Mouse (Mus musculus): ENCODE results near the gene Atrnl1. TPM values are rescaled to one million over a fixed set of nuclear protein-coding genes. Genes with fewer than 3 reads are reported as not detected.
"Not testable (repeated sequence)": the region's sequence is repeated elsewhere in the genome, so short reads cannot be mapped to it uniquely, and the experiment has no call there.

Atrnl1 gene
- polyA plus RNA-seq, 1 experiment from 2014 or later, result 0.55 TPM

- H3K9ac ChIP-seq, result no peak overlapping the region
- H3K27me3 ChIP-seq, result no peaks in the 10 kb centered on the region
- no peak for ATAC-seq (ENCODE audit: insufficient read depth)
- H3K4me3 ChIP-seq (replicated peaks), result no peak overlapping the region
- WGBS (ENCODE audit: insufficient replicate concordance), result 73% methylated on average over 13 of the region's 13 CpGs
- H3K27ac ChIP-seq (replicated peaks), result no peak overlapping the region
- no peaks in the 10 kb centered on the region for H3K9me3 ChIP-seq (replicated peaks)
- H3K4me2 ChIP-seq, result no peak overlapping the region
- H3K4me1 ChIP-seq (replicated peaks), result no peaks in the 10 kb centered on the region
- no peaks in the 10 kb centered on the region for H3K36me3 ChIP-seq (replicated peaks)
These were observed 214.7 kb downstream of the Atrnl1 start for GRCm38 (mm10) chr19:57825271-57826207.

DNA sequence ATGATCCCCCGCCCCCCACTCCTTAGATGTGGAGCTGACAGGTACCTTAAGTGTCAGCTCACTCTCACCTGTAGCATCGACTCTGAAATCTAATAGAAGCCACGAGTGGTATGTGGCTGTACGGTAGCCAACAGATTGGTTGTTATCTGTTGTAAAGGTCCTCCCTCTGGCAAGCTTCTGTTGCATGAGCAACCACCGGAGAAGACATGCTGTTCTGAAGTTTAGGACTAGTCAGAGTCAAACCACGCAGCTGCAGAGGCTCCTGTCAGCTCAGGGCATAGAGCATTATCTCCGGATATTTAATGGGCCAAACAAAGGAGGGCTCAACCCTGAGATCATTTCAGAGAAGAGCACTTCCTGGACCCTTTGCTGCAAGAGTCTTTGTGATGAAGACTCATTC lies 222.2 kb downstream of the Atrnl1 start:
- no peak overlapping the region for H3K27ac ChIP-seq (replicated peaks)
- no peak overlapping the region for H3K9ac ChIP-seq
- H3K4me2 ChIP-seq, result no peak overlapping the region
- no peaks in the 10 kb centered on the region for H3K36me3 ChIP-seq (replicated peaks)
- no peak for ATAC-seq (ENCODE audit: insufficient read depth)
- WGBS (ENCODE audit: insufficient replicate concordance), result 68% methylated on average over 7 of the region's 7 CpGs
- no peaks in the 10 kb centered on the region for H3K9me3 ChIP-seq (replicated peaks)
- H3K27me3 ChIP-seq, result no peaks in the 10 kb centered on the region
- H3K4me3 ChIP-seq (replicated peaks), result no peak overlapping the region
- H3K4me1 ChIP-seq (replicated peaks), result no peaks in the 10 kb centered on the region

GRCm38 (mm10) chr19:57837882-57838281 lies 227.0 kb downstream of the Atrnl1 start:
- WGBS (ENCODE audit: insufficient replicate concordance), result 86% methylated on average over 6 of the region's 6 CpGs
- H3K9me3 ChIP-seq (replicated peaks), result no peaks in the 10 kb centered on the region
- H3K9ac ChIP-seq, result no peak overlapping the region
- H3K4me2 ChIP-seq, result no peak overlapping the region
- no peak overlapping the region for H3K27ac ChIP-seq (replicated peaks)
- H3K27me3 ChIP-seq, result no peaks in the 10 kb centered on the region
- ATAC-seq (ENCODE audit: insufficient read depth), result no peak
- H3K4me1 ChIP-seq (replicated peaks), result no peaks in the 10 kb centered on the region
- H3K4me3 ChIP-seq (replicated peaks), result no peak overlapping the region
- H3K36me3 ChIP-seq (replicated peaks), result no peaks in the 10 kb centered on the region

DNA sequence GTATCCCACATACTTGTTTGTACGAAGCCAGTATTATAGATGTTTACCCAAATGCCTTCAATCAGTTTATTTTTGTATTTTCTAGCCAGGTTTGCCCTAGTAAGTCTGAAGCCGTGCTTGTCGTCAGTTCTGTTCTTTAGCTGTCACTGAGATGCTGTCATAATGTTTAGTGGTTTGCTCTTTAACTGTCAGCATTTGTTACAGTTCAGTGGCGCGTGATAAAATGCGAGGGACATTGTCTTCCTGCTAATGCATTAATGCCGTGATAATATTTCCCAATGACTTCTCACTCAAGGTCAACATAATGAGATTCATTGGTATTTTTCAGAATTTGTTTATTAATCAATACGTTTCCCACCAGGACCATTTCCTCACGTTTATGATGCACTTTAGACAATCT lies 227.7 kb downstream of the Atrnl1 start:
- H3K9me3 ChIP-seq (replicated peaks), result no peaks in the 10 kb centered on the region
- no peak for ATAC-seq (ENCODE audit: insufficient read depth)
- no peak overlapping the region for H3K9ac ChIP-seq
- H3K4me1 ChIP-seq (replicated peaks), result no peaks in the 10 kb centered on the region
- H3K27me3 ChIP-seq, result no peaks in the 10 kb centered on the region
- 74% methylated on average over 9 of the region's 9 CpGs for WGBS (ENCODE audit: insufficient replicate concordance)
- no peak overlapping the region for H3K4me3 ChIP-seq (replicated peaks)
- no peaks in the 10 kb centered on the region for H3K36me3 ChIP-seq (replicated peaks)
- H3K27ac ChIP-seq (replicated peaks), result no peak overlapping the region
- H3K4me2 ChIP-seq, result no peak overlapping the region

DNA sequence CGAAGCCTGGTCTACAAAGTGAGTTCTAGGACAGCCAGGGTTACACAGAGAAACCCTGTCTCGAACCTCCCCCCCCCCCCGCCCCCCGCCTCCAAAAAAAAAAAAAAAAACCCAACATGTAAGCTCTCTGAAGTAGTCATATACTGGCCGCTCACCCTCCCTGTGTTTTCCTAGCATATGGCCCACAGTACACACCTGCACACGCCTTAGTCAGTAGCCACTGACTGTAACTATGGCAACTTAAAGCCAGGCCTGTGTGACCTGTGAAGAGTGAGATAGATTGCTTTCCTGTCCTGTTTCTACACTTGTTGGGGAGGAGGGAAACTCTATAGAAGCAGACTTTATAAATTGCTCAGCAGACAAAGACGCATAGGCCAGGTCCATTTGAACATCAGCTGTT lies 239.1 kb downstream of the Atrnl1 start:
- Histone ChIP-seq H3K27ac (replicated peaks) (no peak overlapping the region), H3K4me1 (replicated peaks) (no peaks in the 10 kb centered on the region), H3K9me3 (replicated peaks) (no peaks in the 10 kb centered on the region), H3K9ac (no peak overlapping the region), H3K36me3 (replicated peaks) (no peaks in the 10 kb centered on the region), H3K4me2 (no peak overlapping the region), H3K27me3 (no peaks in the 10 kb centered on the region), H3K4me3 (replicated peaks) (no peak overlapping the region)
- no peak for ATAC-seq (ENCODE audit: insufficient read depth)
- 72% methylated on average over 4 of the region's 7 CpGs for WGBS (ENCODE audit: insufficient replicate concordance)

DNA sequence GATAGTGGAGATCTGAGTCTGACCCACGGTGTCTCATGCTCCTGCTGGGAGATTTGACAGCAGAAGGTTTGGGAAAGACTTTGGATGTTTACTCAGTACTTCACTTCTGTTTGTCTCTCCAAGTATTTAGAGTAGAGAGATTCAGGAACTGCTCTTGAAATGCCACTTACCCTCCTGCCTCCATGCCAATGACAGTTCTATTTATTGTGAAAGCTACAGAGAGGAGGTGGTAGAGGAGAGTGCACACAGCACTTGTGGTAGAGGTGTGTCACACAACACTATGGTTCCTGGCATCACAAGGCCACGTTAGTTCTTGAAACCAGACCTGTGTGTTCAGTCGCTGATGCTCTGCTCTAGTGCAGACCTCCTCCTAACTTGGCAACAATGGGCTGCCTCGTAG lies 257.5 kb downstream of the Atrnl1 start:
- Histone ChIP-seq H3K9ac (no peak overlapping the region), H3K4me3 (replicated peaks) (no peak overlapping the region), H3K27me3 (no peaks in the 10 kb centered on the region), H3K27ac (replicated peaks) (no peak overlapping the region), H3K9me3 (replicated peaks) (no peaks in the 10 kb centered on the region), H3K4me1 (replicated peaks) (no peaks in the 10 kb centered on the region), H3K36me3 (replicated peaks) (no peaks in the 10 kb centered on the region), H3K4me2 (no peak overlapping the region)
- ATAC-seq (ENCODE audit: insufficient read depth), result no peak
- 72% methylated on average over 4 of the region's 4 CpGs for WGBS (ENCODE audit: insufficient replicate concordance)

DNA sequence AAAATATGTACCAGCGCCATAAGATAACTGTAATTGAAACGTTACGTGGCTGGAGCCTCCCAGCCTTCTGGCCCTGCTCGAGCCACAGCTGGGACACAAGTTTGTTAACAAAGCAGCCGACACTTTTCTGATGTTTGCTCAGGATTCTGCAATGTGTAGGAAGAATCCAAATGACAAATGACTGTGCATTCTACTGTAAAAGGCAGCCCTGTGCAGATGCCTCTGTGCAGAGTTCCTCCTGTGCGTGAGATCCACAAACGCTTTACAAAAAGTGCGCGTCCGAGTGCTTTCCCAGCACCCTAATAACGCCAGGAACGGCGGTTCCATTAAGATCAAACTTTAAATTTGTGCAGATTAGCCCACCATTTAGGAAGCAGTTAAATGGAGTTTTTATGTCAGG lies 260.0 kb downstream of the Atrnl1 start:
- Histone ChIP-seq H3K9me3 (replicated peaks) (no peaks in the 10 kb centered on the region), H3K4me1 (replicated peaks) (no peaks in the 10 kb centered on the region), H3K4me2 (no peak overlapping the region), H3K27me3 (no peaks in the 10 kb centered on the region), H3K9ac (no peak overlapping the region), H3K4me3 (replicated peaks) (no peak overlapping the region), H3K27ac (replicated peaks) (no peak overlapping the region), H3K36me3 (replicated peaks) (no peaks in the 10 kb centered on the region)
- WGBS (ENCODE audit: insufficient replicate concordance), result 75% methylated on average over 13 of the region's 13 CpGs
- ATAC-seq (ENCODE audit: insufficient read depth), result no peak

DNA sequence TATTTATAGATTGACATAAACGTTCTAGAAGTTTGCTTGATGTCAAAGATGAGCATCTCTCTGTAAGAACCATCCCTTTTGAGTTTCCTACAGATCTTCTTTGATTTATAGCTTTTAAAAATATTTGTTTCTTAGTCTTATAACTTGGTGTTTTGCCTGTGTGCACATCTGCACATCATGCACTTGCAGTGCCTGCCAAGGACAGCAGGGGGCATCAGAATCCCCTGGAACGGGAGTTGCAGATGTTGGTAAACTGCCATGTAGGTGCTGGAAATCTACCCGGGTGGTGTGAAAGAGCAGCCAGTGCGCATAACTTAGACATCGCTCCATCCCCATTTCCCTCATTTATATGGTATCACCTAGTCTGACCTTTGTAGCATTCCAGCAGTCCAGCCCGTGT lies 265.2 kb downstream of the Atrnl1 start:
- 75% methylated on average over 6 of the region's 6 CpGs for WGBS (ENCODE audit: insufficient replicate concordance)
- Histone ChIP-seq H3K4me1 (replicated peaks) (no peaks in the 10 kb centered on the region), H3K9me3 (replicated peaks) (no peaks in the 10 kb centered on the region), H3K36me3 (replicated peaks) (no peaks in the 10 kb centered on the region), H3K9ac (no peak overlapping the region), H3K27ac (replicated peaks) (no peak overlapping the region), H3K4me2 (no peak overlapping the region), H3K27me3 (no peaks in the 10 kb centered on the region), H3K4me3 (replicated peaks) (no peak overlapping the region)
- no peak for ATAC-seq (ENCODE audit: insufficient read depth)

DNA sequence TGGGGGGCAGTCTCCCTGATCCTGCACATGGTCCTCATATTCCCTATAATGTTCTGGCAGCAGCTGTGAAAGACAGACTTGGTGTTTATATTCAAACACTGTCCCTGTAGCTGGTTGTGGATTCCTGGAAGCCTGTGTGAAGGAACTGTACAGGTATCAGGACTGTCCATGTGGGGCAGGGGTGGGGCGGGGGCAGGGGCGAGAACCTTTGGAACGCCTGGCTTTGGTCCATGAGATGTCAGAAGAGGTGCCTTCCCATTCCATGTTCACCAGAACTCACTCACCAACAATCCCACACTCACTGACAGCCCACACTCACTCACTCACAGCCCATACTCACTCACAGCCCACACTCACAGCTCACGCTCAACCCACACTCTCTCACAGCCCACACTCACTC lies 266.5 kb downstream of the Atrnl1 start:
- no peak overlapping the region for H3K4me2 ChIP-seq
- H3K9ac ChIP-seq, result no peak overlapping the region
- no peak for ATAC-seq (ENCODE audit: insufficient read depth)
- no peak overlapping the region for H3K27ac ChIP-seq (replicated peaks)
- no peaks in the 10 kb centered on the region for H3K36me3 ChIP-seq (replicated peaks)
- H3K27me3 ChIP-seq, result no peaks in the 10 kb centered on the region
- no peaks in the 10 kb centered on the region; the same call in 1 of the 2 replicates for H3K4me1 ChIP-seq (replicated peaks)
- no peaks in the 10 kb centered on the region for H3K9me3 ChIP-seq (replicated peaks)
- 77% methylated on average over 4 of the region's 4 CpGs for WGBS (ENCODE audit: insufficient replicate concordance)
- H3K4me3 ChIP-seq (replicated peaks), result no peak overlapping the region

- Histone ChIP-seq H3K27ac (replicated peaks) (no peak overlapping the region), H3K36me3 (replicated peaks) (no peaks in the 10 kb centered on the region), H3K9ac (no peak overlapping the region), H3K9me3 (replicated peaks) (no peaks in the 10 kb centered on the region), H3K4me3 (replicated peaks) (no peak overlapping the region), H3K27me3 (no peaks in the 10 kb centered on the region), H3K4me2 (no peak overlapping the region), H3K4me1 (replicated peaks) (no peaks in the 10 kb centered on the region; the same call in 1 of the 2 replicates)
- ATAC-seq (ENCODE audit: insufficient read depth), result no peak
- 66% methylated on average over 9 of the region's 9 CpGs for WGBS (ENCODE audit: insufficient replicate concordance)
These were observed 267.7 kb downstream of the Atrnl1 start for GRCm38 (mm10) chr19:57878583-57878982.

DNA sequence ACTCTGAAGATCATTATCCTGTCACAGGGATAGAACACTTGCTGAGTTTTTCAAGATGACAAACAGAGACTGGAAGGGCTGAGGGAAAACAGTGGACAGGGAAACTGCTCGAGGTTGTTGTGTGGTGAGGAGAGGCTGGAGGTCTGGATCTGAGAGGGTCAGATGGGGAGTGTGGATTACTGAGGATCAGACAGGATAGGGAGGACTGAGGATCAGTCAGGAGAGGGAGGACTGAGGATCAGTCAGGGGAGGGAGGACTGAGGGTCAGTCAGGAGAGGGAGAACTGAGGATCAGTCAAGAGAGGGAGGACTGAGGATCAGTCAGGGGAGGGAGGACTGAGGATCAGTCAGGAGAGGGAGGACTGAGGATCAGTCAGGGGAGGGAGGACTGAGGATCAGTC lies 269.0 kb downstream of the Atrnl1 start:
- not testable (repeated sequence) for H3K9ac ChIP-seq; H3K27ac ChIP-seq (replicated peaks); H3K4me2 ChIP-seq; H3K4me1 ChIP-seq (replicated peaks); H3K27me3 ChIP-seq; H3K9me3 ChIP-seq (replicated peaks); H3K4me3 ChIP-seq (replicated peaks); H3K36me3 ChIP-seq (replicated peaks); ATAC-seq (ENCODE audit: insufficient read depth)
- 61% methylated on average over 1 of the region's 1 CpGs for WGBS (ENCODE audit: insufficient replicate concordance)

DNA sequence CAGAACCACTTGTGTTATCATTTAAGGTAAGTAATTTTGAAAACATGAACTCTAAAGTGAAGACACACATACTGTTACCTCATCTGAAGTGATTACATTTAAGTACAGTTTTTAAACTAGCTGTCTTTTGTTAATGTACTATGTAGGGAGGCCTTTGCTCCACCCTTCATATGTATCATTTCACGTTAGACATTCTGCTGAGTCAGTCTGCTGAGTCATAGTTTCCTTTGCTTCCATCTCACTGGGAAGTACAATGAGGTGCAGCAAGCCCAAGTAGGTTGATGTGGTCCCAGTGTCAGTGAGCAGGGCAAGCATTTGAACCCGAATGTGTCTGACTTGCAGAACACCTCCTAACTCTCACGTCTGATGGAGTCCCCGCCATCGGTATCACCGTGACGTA lies 271.1 kb downstream of the Atrnl1 start:
- no peak overlapping the region for H3K9ac ChIP-seq
- no peaks in the 10 kb centered on the region for H3K36me3 ChIP-seq (replicated peaks)
- no peak for ATAC-seq (ENCODE audit: insufficient read depth)
- H3K4me1 ChIP-seq (replicated peaks), result no peaks in the 10 kb centered on the region; the same call in 1 of the 2 replicates
- no peaks in the 10 kb centered on the region for H3K9me3 ChIP-seq (replicated peaks)
- H3K27me3 ChIP-seq, result no peaks in the 10 kb centered on the region
- H3K4me2 ChIP-seq, result no peak overlapping the region
- no peak overlapping the region for H3K27ac ChIP-seq (replicated peaks)
- H3K4me3 ChIP-seq (replicated peaks), result no peak overlapping the region
- WGBS (ENCODE audit: insufficient replicate concordance), result 74% methylated on average over 7 of the region's 7 CpGs
